Mouse (Mus musculus) C2C12 (cell line): ENCODE measurements around the gene Sobp.

Experiments
- MYOD1 ChIP-seq: IDR thresholded peaks from one replicate; pipeline ENCODE4 v1.6.1; 2011; ENCODE audit warnings: low read depth; ENCODE audit not compliant: control insufficient read depth, insufficient read length
- USF1 ChIP-seq: IDR thresholded peaks from one replicate; pipeline ENCODE4 v1.6.1; 2011; ENCODE audit warnings: low read depth, mild to moderate bottlenecking, control low read depth, moderate library complexity

GRCm38 (mm10) chr10:42958686-42959085, 215.6 kb downstream of the Sobp start:
- TF ChIP-seq MYOD1, result no peak
- no peak for TF ChIP-seq USF1
